Mouse (Mus musculus) embryo, embryonic 11.5 days (tissue): Measurements from ENCODE around the gene Iqch.

Experiments used
- DNase-seq: peaks from one replicate; pipeline ENCODE4 v3.0.0-alpha.2; 2012; ENCODE audit warnings: low read depth, low spot score

The Iqch gene

GRCm38 (mm10) chr9:63495786-63496185 lies 106.5 kb downstream of the Iqch start:
- DNase-seq, result no peak

- no peak for DNase-seq
Measured at GRCm38 (mm10) chr9:63493746-63494145, 108.5 kb downstream of the Iqch start.

- no peak for DNase-seq
Measured at GRCm38 (mm10) chr9:63492291-63492690, 110.0 kb downstream of the Iqch start.

GRCm38 (mm10) chr9:63490521-63491307 lies 111.6 kb downstream of the Iqch start:
- no peak for DNase-seq

- DNase-seq, result no peak
Measured at GRCm38 (mm10) chr9:63489156-63489555, 113.1 kb downstream of the Iqch start.

GRCm38 (mm10) chr9:63465561-63465960 lies 136.7 kb downstream of the Iqch start:
- no peak for DNase-seq

- peak; percentile 56 for DNase-seq
Measured at GRCm38 (mm10) chr9:63462296-63462695, 140.0 kb downstream of the Iqch start.

- DNase-seq, result no peak
Measured at GRCm38 (mm10) chr9:63456401-63456800, 145.9 kb downstream of the Iqch start.

- DNase-seq, result no peak
Measured at GRCm38 (mm10) chr9:63454341-63454740, 148.0 kb downstream of the Iqch start.

GRCm38 (mm10) chr9:63450531-63451030 lies 151.7 kb downstream of the Iqch start:
- no peak for DNase-seq

GRCm38 (mm10) chr9:63443695-63444094 lies 158.6 kb downstream of the Iqch start:
- no peak for DNase-seq

- DNase-seq, result no peak
Measured at GRCm38 (mm10) chr9:63430652-63431051, 171.6 kb downstream of the Iqch start.

GRCm38 (mm10) chr9:63421096-63421736 lies 181.1 kb downstream of the Iqch start:
- no peak for DNase-seq

- no peak for DNase-seq
Measured at GRCm38 (mm10) chr9:63420396-63420795, 181.9 kb downstream of the Iqch start.

GRCm38 (mm10) chr9:63400176-63400575 lies 202.1 kb downstream of the Iqch start:
- DNase-seq, result no peak

GRCm38 (mm10) chr9:63399463-63399815 lies 202.9 kb downstream of the Iqch start:
- no peak for DNase-seq

- DNase-seq, result peak; percentile 84
Measured at GRCm38 (mm10) chr9:63398611-63399462, 203.5 kb downstream of the Iqch start, which contains the start of gene 2300009A05Rik. Gene 2300009A05Rik (minus strand): TSS chr9:63399246.

GRCm38 (mm10) chr9:63395612-63396011 lies 206.7 kb downstream of the Iqch start:
- no peak for DNase-seq

GRCm38 (mm10) chr9:63391307-63391706 lies 211.0 kb downstream of the Iqch start:
- no peak for DNase-seq

- DNase-seq, result no peak
Measured at GRCm38 (mm10) chr9:63382761-63383160, 219.5 kb downstream of the Iqch start.

- no peak for DNase-seq
Measured at GRCm38 (mm10) chr9:63380326-63380725, 222.0 kb downstream of the Iqch start.

- DNase-seq, result no peak
Measured at GRCm38 (mm10) chr9:63378174-63378573, 224.1 kb downstream of the Iqch start.
